Mouse (Mus musculus): ENCODE measurements around the gene Zfp408. TPM values are rescaled to one million over a fixed set of nuclear protein-coding genes. Genes with fewer than 3 reads are reported as not detected.

The Zfp408 gene
- 26.9 and 31.1 TPM in 2 replicates for polyA plus RNA-seq (2012; rRNA removed)

DNA sequence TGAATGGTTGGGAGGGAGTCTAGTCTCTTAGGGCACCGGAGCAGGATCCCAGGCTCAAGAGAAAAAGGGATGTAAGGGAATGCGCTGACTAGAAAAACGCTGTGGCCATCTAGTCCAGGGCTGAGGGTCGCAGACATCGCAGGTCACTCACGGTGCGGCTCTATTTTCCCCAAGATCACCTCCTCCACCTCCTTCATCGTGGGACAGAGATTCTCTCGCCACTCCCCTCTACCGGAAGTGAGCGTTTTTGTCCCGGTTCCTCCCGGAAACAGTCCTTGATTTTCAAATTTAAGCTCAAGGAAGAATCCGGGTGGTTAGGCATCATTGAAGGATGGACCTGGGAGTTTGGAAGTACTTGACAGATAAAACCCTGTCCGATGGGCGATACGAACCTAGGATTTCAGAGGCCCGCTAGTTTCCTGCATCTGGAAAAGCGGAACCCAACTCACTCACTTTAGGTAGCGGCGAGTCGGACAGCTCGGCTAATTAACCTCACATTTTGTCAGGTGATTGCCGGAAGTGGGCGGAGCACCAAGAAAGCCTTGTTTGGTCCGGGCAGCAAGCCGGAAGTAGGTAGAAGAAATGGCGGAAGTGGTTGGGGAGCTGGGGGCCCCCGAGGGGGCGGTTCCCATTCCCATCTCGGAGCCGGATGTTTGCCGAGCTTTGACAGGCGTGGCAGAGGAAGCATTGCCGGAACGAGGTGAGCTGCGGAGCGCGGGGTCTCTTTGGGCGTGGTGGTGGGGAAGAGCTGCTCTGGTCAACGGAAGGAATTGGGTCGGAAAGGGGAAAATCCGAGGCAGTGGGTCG lies at the start of gene Zfp408, which contains the start of gene Arhgap1:
Zfp408 (minus strand) TSS at position 239 of the 807 bp plus-strand sequence.
Arhgap1 (plus strand) TSS at position 308 of the 807 bp plus-strand sequence.

DNA sequence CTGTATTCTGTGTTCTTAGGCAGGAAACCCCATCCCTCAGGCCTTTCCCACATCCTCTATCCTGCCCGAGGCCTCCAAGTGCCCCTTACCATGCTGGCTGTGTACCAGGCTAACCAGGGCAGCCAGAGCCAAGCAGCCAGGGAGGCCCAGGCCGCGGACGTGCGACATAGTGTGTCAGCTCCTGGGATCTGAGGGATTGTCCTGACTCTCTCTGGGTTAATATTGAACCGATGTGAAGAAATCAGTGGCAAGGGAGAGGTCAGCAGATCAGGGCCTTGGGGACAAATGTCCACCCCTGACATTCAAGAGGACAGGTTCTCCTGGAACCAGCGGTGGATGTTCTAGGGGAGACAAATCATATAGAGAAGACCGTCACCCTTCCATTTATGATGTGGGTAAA lies 13.4 kb downstream of the Zfp408 start, which contains the start of gene F2:
F2 (minus strand) TSS at position 186 of the 400 bp plus-strand sequence.

Other genes with a start within 250 kb of the Zfp408 start
- gene 1110051M20Rik, start 205.1 kb downstream of the Zfp408 start, polyA plus RNA-seq (2012; rRNA removed) = 25.6 and 35.1 TPM in 2 replicates
- gene Lrp4, start 192.3 kb downstream of the Zfp408 start, polyA plus RNA-seq (2012; rRNA removed) = 10.4 and 11.2 TPM in 2 replicates
- 5.8 and 6.8 TPM in 2 replicates for gene Ckap5, start 123.0 kb downstream of the Zfp408 start, polyA plus RNA-seq (2012; rRNA removed)
- 0.88 and 1.6 TPM in 2 replicates for gene F2, start 13.4 kb downstream of the Zfp408 start, polyA plus RNA-seq (2012; rRNA removed)
- 151 and 169 TPM in 2 replicates for gene Arhgap1, start 69 bp upstream of the Zfp408 start, polyA plus RNA-seq (2012; rRNA removed)
- gene Atg13, start 60.8 kb upstream of the Zfp408 start, polyA plus RNA-seq (2012; rRNA removed) = 34.4 and 35.9 TPM in 2 replicates
- 2.4 and 3.1 TPM in 2 replicates for gene Harbi1, start 61.1 kb upstream of the Zfp408 start, polyA plus RNA-seq (2012; rRNA removed)
- gene Ambra1, start 80.3 kb upstream of the Zfp408 start, polyA plus RNA-seq (2012; rRNA removed) = 26.1 and 29.7 TPM in 2 replicates

All from ovary, adult 2 months (tissue).